Mouse (Mus musculus) ES-Bruce4 (cell line): Measurements from ENCODE around the gene Cse1l.

ENCODE experiments used
- CTCF ChIP-seq: IDR thresholded peaks from one replicate; pipeline ENCODE4 v1.8.1; 2011; ENCODE audit warnings: low read depth, low read length
- EP300 ChIP-seq: IDR thresholded peaks from 2 replicates; pipeline ENCODE4 v1.6.1; 2011; ENCODE audit warnings: low read depth, low read length; ENCODE audit not compliant: insufficient read depth
- POLR2A ChIP-seq: IDR thresholded peaks from one replicate; pipeline ENCODE4 v1.8.1; 2011; ENCODE audit warnings: low read length; ENCODE audit not compliant: insufficient read depth

DNA sequence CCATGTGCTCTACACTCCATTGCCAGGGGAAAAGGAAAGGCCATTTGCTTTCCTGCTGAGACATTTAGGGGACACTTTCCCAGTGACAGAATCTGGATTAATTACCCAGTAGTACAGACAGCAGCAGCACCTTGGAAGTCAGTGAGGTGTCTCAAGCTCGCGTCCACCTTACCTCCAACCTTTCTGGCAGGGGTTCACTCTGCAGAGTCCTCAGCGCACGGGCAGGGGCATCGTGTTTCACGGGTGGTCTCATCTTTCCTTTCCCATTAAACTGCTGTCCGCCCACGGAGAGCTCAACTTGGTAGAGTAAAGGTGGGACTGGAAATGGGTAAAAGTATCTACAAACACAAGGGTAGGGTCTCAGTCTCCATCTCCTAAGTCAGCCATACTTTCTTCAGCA is 57.4 kb downstream of the Cse1l start:
- TF ChIP-seq POLR2A (no peak), CTCF (no peak), EP300 (no peak)
